Mouse (Mus musculus) lung, postnatal 25 days (tissue): ENCODE measurements at regions not wholly inside any gene's neighbourhood (a gene's known extent, or its start where the extent isn't known, plus 50 kb on each side); places are given as distances from the start of the nearest gene placed in this dataset.

Experiments used
- DNase-seq: peaks from one replicate; pipeline ENCODE4 v3.0.0; 2022; ENCODE audit warnings: low spot score

DNA sequence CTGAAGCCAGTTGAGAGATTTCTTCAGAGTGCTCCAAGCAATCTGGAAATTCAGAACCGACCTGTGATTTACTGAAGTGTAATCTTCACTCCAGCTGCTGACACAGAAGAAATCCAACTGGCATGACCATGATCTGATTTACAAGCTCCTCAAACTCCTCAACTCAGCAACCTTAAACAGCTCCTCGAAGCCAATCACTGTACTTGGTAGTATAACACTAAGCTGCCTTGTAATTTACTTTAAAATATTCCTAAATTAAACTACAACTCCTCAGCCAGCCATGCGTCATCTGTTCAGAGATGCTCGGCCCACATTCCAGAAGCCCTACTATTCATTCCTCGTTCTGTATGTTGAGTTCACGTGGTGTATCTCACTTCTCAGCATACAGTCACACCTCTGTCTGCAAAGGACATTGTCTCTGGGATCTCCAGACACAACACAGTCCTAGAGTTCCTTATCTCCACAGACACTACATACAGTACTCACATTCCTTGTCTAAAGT, 116.0 kb upstream of the Smad1 start:
- DNase-seq: no peak

GRCm38 (mm10) chr8:79514655-79515278, 115.4 kb upstream of the Smad1 start:
- no peak for DNase-seq

DNA sequence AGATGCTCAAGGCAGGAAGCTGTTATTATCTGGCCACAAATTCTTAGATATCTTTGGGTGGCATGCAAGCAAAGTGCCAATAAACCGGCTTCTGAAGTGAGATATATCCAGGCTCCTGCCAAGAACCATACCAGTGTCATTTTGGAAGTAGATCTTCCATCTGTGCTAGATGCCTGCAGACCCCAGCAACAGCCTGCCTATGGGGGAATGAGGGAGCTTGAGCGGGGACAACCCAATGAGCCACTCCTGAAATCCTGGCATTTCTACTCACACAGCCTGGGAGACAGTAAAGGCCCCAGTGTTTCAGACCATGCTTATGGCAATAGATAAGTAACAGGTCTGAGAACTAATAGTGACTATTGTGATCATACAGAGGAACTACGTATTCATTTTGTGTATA, 109.3 kb upstream of the Smad1 start:
- DNase-seq: no peak

DNA sequence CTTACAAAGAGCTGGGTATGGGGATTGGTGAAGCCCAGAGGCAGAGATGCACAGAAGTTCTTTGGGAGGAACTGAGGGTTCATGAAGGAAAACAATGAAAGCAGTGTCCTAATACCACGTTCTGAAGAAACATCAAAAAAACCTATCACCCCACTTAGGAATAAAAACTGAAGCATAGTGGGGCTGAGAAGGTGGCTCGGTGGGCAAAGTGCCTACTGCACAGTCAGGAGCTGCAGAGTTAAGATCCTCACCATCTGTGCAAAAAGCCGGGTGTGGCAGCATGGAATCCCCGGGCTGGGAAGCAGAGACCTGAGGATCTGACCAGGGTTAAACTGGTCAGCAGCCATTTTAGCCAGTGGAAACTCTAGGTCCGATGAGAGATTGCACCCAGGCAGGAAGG, 106.1 kb upstream of the Smad1 start:
- no peak for DNase-seq

DNA sequence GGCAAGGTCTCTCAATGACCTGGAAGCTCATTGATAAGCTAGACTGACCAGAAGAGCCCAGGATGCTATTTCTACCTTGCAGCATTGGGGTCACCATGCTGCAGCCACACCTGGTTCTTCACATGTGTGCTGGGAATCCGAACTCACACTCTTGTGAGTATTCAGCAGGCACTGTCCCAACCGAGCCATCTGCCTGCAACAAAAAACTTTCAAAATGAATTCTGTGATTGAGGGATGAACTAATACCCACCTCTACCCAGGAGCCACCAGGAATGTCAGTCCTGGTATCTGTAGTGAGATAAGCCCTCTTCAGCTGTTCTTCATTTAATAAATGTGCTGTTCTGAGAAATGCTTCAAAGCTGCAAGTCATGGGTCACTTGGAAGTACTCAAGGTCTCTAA, 104.6 kb upstream of the Smad1 start:
- DNase-seq: no peak

DNA sequence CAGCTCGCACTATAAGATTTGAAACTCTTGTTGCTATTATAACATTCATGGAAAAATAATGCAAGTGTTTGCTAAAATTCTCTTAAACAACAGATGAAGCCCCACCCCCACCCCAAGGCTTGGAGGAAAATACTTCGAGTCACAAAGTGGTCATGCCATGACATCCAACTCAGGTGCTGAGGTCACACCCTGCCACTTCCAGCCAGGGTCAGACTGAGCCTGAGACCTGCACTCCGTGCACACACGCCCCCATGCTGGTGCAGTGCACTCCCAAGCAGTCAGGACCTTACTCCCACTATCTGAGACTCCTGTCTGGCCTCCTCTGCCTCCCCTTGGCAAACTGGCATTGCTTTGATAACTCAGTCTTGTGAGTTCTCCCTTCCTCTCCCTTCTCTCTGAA, 102.7 kb upstream of the Smad1 start:
- DNase-seq: no peak

- peak; percentile 67 for DNase-seq
These were observed 101.9 kb upstream of the Smad1 start for GRCm38 (mm10) chr8:79501238-79501637.

GRCm38 (mm10) chr8:79499258-79499657, 99.9 kb upstream of the Smad1 start:
- DNase-seq: no peak

GRCm38 (mm10) chr8:79498611-79499010, 99.3 kb upstream of the Smad1 start:
- peak; percentile 27 for DNase-seq

DNA sequence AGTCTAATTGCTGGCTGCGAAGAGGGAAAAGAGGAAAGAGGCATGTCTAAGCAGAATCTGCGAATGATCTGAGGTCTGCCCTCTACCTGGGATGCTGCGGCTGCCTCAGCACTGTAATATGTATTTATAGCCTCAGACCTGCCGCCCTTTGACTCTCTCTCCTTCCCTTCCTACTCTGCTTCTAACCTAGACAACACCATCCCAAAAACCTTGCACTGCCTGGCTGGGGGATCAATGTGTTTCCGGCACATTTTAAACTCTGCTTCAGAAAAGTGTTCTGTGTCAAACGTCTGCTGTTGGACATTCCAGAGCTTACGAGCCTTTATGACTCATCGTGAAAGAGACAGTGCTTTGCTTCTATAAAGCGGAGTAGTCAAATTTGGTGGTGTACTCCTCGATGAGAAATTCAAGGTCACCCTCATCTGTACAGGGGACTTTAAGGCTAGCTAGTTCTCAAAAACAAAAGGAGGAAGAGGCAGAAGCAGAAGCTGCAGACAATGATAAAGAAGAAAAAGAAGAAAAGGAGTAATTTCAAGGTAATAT, 91.9 kb upstream of the Smad1 start:
- no peak for DNase-seq

DNA sequence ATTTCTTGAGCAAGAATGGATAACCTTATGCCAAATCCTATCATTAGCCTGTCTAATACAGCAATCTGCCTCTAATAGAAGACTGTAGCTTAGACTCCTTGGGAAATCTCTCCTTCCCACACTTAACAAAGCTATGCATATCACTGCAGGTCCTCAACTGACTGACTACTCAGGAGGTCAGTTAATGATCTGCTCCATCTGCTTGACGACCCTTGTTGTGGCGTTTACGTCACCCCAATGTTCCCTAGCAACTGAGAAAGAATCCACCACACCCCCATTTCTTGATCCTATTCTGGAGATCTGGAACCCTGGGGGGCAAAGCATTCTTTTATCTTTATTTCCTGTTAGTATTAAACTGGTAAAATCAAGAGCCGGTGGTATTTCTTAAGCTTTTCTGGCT, 91.4 kb upstream of the Smad1 start:
- no peak for DNase-seq

DNA sequence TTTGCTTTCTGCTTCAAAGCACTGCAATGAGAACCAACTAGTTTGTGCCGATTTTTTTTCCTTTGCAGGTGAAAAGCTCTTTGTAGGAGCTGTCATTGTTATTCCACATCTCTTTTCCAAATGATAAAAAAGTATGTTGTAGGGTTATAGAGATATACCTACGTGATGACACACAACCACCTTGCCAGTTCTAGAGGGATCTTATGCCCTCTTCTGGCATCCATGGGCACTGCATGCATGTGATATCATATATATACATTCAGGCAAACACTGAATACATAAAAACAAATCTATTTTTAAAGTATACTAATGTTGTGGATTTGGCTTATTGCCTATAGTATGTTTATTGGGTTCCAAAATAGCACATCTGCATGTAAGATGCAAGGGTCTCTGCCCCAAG, 89.5 kb upstream of the Smad1 start:
- DNase-seq: peak; percentile 21

- DNase-seq: no peak
These were observed 88.3 kb upstream of the Smad1 start for GRCm38 (mm10) chr8:79487597-79487996.

GRCm38 (mm10) chr8:79479326-79479725, 80.0 kb upstream of the Smad1 start:
- DNase-seq: no peak

DNA sequence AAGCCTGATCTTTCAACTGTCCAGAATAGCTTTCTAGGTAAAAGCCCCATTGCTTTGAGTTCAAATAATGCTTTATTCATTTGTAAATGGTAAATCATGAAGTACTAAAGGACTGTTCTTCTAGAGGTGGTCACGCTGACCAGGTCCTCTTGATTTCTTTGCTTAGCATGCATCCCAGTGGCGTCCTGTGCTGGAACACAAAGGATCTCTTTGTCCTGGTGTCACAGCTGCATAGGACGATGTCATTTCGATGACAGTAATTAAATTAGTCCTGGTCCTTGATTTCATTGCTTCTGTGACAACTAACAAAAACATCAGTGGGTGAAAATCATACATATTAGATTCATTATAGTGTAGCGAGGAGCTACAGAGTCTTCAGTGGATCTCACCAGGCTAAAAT, 76.7 kb upstream of the Smad1 start:
- DNase-seq: no peak

- DNase-seq: no peak
These were observed 75.4 kb upstream of the Smad1 start for GRCm38 (mm10) chr8:79474679-79475078.

DNA sequence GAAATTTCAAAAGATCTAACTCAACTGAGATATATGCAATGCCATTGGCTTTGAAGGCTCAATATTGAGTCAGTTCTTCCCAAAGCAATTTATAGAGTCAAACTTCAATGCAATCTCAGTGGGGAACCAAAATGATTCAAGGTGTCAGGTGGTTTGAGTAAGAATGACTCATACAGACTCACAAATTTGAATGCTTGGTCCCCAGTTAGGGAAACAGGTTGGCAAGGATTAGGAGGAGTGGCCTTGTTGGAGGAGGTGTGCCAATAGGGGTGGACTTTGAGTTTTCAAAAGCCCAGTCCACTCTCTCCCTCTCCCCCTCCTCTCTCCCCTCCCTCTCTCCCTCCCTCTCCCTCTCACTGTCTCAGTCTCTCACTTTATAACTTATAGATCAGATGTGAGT, 52.8 kb upstream of the Smad1 start:
- DNase-seq: no peak

DNA sequence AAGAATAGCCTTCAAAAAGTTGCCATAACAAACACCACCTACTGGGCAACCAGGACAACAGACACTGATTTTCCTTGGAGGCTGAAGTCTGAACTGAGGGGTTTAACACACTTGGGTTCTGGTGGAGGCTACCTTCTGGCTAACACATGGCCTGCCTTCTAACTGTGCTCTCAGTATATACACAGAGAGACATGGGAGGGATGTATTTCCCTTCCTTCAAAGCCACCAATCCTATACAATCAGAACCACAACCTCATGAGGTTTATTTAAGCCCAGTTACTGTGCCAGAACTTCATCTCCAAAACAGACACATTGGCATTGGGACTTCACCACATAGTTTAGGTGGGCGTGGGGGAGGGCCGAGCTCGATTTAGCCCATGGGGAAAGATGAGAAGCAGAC, 50.1 kb upstream of the Smad1 start:
- DNase-seq: no peak
